Mouse (Mus musculus) adipose tissue, adult 10 weeks (tissue): ENCODE results near the gene Vmn2r35. TPM values are rescaled to one million over a fixed set of nuclear protein-coding genes. Genes with fewer than 3 reads are reported as not detected.

ENCODE experiments used
- polyA plus RNA-seq: library from polyadenylated mRNA; stranded (reverse); fragments of 350-450 nt; fragmentation: Illumina TruSeq; extraction: RNeasy Lipid Tissue Mini Kit (QIAGEN cat#74804); gene quantifications from one replicate; pipeline ENCODE4 v1.2.3, GENCODE M21; 2014; ENCODE audit warnings: low read depth, low replicate concordance

Gene Vmn2r35
- not detected for polyA plus RNA-seq

DNA sequence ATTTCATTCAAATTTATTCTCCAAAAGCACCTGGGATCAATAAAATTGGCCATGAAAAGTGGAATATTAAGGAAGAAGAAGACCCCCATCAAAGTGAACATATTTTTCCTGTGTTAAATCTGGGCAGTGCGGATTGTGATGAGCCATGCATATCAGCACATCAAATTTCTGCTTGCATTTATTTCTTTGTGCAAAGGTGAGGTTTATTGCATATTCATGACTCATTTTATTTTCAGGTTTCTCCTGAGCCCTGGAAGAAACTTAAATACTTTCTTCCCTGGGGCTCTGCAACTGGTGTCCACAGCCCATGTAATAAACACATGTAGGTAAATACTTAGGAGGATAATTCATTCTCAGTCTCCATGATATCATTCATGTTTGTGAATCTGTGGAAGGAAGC lies at the start of gene Vmn2r35:
TSS of gene Vmn2r35 (minus strand) at position 101 of the 400 bp plus-strand sequence.

Other genes with a start within 250 kb of the Vmn2r35 start
- gene Vmn2r34, start 130.4 kb downstream of the Vmn2r35 start, polyA plus RNA-seq, result not detected
- gene Vmn2r36, start 82.6 kb upstream of the Vmn2r35 start, polyA plus RNA-seq, result not detected